ENCODE assay signal across 8 mouse cellular contexts in the genomic region with DNA sequence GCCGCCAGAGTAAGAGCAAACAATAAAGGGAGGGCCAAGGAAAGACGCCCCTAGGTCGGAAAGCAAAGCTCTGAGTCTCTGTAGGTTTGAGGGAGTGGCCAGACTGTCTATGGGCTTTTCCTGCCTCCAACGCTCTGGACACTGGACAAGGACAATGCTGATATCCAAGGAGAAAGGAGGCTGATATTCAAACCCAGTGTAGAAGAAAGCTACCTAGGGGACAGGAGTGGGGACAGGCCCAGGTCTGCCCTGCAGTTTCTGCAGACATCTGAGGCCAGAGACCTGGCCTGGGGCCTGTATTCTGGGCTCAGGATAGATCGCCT. TPM values are rescaled to one million over a fixed set of nuclear protein-coding genes. Genes with fewer than 3 reads are reported as not detected.
DNase-seq lines count a peak whose midpoint lies in the region; ATAC-seq lines count a peak whose summit lies in the region.

No protein-coding gene starts in this region.

- H3K4me2 ChIP-seq in liver, embryonic 11.5 days = peak overlapping the region; percentile 56
- H3K4me2 ChIP-seq in forebrain, embryonic 13.5 days = peak overlapping the region; percentile 45
- H3K4me2 ChIP-seq in limb, embryonic 13.5 days (replicated peaks) = peak overlapping the region; percentile 56
- peak overlapping the region; percentile 42 for H3K4me2 ChIP-seq in neural tube, embryonic 13.5 days

- no peak overlapping the region for H3K9ac ChIP-seq in liver, embryonic 11.5 days (ENCODE audit: low read depth, low read length)
- no peak overlapping the region for H3K9ac ChIP-seq in forebrain, embryonic 13.5 days
- H3K9ac ChIP-seq in limb, embryonic 13.5 days = peak overlapping the region; percentile 55
- peak overlapping the region; percentile 64 for H3K9ac ChIP-seq in neural tube, embryonic 13.5 days

- WGBS in liver, embryonic 11.5 days = 11% methylated on average over 5 of the region's 5 CpGs
- WGBS in forebrain, embryonic 13.5 days = 5% methylated on average over 5 of the region's 5 CpGs
- WGBS in limb, embryonic 13.5 days = 9% methylated on average over 5 of the region's 5 CpGs
- 7% methylated on average over 5 of the region's 5 CpGs for WGBS in neural tube, embryonic 13.5 days

- H3K4me1 ChIP-seq in liver, embryonic 11.5 days (replicated peaks; ENCODE audit: control insufficient read depth, insufficient read depth, low read length) = 0 out of 2 replicates have a peak, but pooled peaks cover 2% of the 10 kb centered on the region
- no peaks in the 10 kb centered on the region; the same call in 1 of the 2 replicates for H3K4me1 ChIP-seq in forebrain, embryonic 13.5 days
- H3K4me1 ChIP-seq in limb, embryonic 13.5 days = peaks cover 5% of the 10 kb centered on the region; the same call in 1 of the 2 replicates
- H3K4me1 ChIP-seq in neural tube, embryonic 13.5 days (replicated peaks) = peaks cover 15% of the 10 kb centered on the region

- no peak for DNase-seq in liver, embryonic 11.5 days (ENCODE audit: low spot score)
- DNase-seq in liver = no peak
- DNase-seq in thymus, postnatal 14 days = no peak
- no peak for DNase-seq in retina, postnatal 1 day
- DNase-seq in testis, postnatal 14 days (ENCODE audit: low spot score) = no peak

- ATAC-seq in liver, embryonic 11.5 days (replicated peaks; ENCODE audit: low FRiP score) = no peak; the same call in 1 of the 2 replicates
- no peak; the same call in 1 of the 2 replicates for ATAC-seq in forebrain, embryonic 13.5 days
- ATAC-seq in limb, embryonic 13.5 days (ENCODE audit: low FRiP score, low read depth) = no peak
- no peak for ATAC-seq in neural tube, embryonic 13.5 days (ENCODE audit: low read depth)

- peak overlapping the region; percentile 13; the same call in 1 of the 2 replicates for H3K4me3 ChIP-seq in liver, embryonic 11.5 days (ENCODE audit: low read depth, low read length)
- no peak overlapping the region for H3K4me3 ChIP-seq in forebrain, embryonic 13.5 days
- peak overlapping the region; percentile 28 for H3K4me3 ChIP-seq in limb, embryonic 13.5 days
- peak overlapping the region; percentile 14; the same call in 1 of the 2 replicates for H3K4me3 ChIP-seq in neural tube, embryonic 13.5 days

- peaks cover 18% of the 10 kb centered on the region for H3K36me3 ChIP-seq in liver, embryonic 11.5 days (ENCODE audit: control insufficient read depth, insufficient read depth, low read length)
- peaks cover 25% of the 10 kb centered on the region for H3K36me3 ChIP-seq in forebrain, embryonic 13.5 days (ENCODE audit: poor library complexity, severe bottlenecking)
- H3K36me3 ChIP-seq in limb, embryonic 13.5 days = peaks cover 25% of the 10 kb centered on the region
- peaks cover 24% of the 10 kb centered on the region for H3K36me3 ChIP-seq in neural tube, embryonic 13.5 days

- H3K27me3 ChIP-seq in liver, embryonic 11.5 days (replicated peaks; ENCODE audit: control insufficient read depth, insufficient read depth, low read length) = no peaks in the 10 kb centered on the region
- no peaks in the 10 kb centered on the region for H3K27me3 ChIP-seq in forebrain, embryonic 13.5 days
- H3K27me3 ChIP-seq in limb, embryonic 13.5 days = no peaks in the 10 kb centered on the region
- H3K27me3 ChIP-seq in neural tube, embryonic 13.5 days = no peaks in the 10 kb centered on the region

- H3K9me3 ChIP-seq in liver, embryonic 11.5 days (ENCODE audit: control insufficient read depth, low read length) = no peaks in the 10 kb centered on the region
- no peaks in the 10 kb centered on the region for H3K9me3 ChIP-seq in forebrain, embryonic 13.5 days (replicated peaks)
- no peaks in the 10 kb centered on the region for H3K9me3 ChIP-seq in limb, embryonic 13.5 days
- no peaks in the 10 kb centered on the region for H3K9me3 ChIP-seq in neural tube, embryonic 13.5 days

- H3K27ac ChIP-seq in liver, embryonic 11.5 days (ENCODE audit: low read depth, low read length) = no peak overlapping the region
- no peak overlapping the region for H3K27ac ChIP-seq in forebrain, embryonic 13.5 days
- no peak overlapping the region for H3K27ac ChIP-seq in limb, embryonic 13.5 days
- peak overlapping the region; percentile 93 for H3K27ac ChIP-seq in neural tube, embryonic 13.5 days (replicated peaks)

RNA-seq across cellular contexts. Expression of a gene that starts 11.9 kb away (rescaled TPM):
- polyA plus RNA-seq in liver, embryonic 11.5 days (2014; fragmentation: Nextera tagmentation; extraction: Ambion mirVana) = 0.04 and 0.16 TPM in 2 replicates
- 45.8 and 52.8 TPM in 2 replicates for polyA plus RNA-seq in forebrain, embryonic 13.5 days (2015; fragmentation: Nextera tagmentation; extraction: Ambion mirVana)
- polyA plus RNA-seq in limb, embryonic 13.5 days (2015; fragmentation: Nextera tagmentation; extraction: Ambion mirVana) = 0.19 and 0.38 TPM in 2 replicates
- 77.2 and 85.9 TPM in 2 replicates for polyA plus RNA-seq in neural tube, embryonic 13.5 days (2015; fragmentation: Nextera tagmentation; extraction: Ambion mirVana)

RNA-seq across cellular contexts. Expression of a gene that starts 16.5 kb away (rescaled TPM):
- polyA plus RNA-seq in liver, embryonic 11.5 days (2014; fragmentation: Nextera tagmentation; extraction: Ambion mirVana) = 625 and 635 TPM in 2 replicates
- polyA plus RNA-seq in forebrain, embryonic 13.5 days (2015; fragmentation: Nextera tagmentation; extraction: Ambion mirVana) = 558 and 564 TPM in 2 replicates
- 449 and 457 TPM in 2 replicates for polyA plus RNA-seq in limb, embryonic 13.5 days (2015; fragmentation: Nextera tagmentation; extraction: Ambion mirVana)
- polyA plus RNA-seq in neural tube, embryonic 13.5 days (2015; fragmentation: Nextera tagmentation; extraction: Ambion mirVana) = 607 and 633 TPM in 2 replicates

RNA-seq across cellular contexts. Expression of a gene that starts 16.6 kb away (rescaled TPM):
- polyA plus RNA-seq in liver, embryonic 11.5 days (2014; fragmentation: Nextera tagmentation; extraction: Ambion mirVana) = 0.29 TPM in 1 of 2 replicates, not detected in the other
- polyA plus RNA-seq in forebrain, embryonic 13.5 days (2015; fragmentation: Nextera tagmentation; extraction: Ambion mirVana) = 0.26 and 0.41 TPM in 2 replicates
- 0.37 TPM in 1 of 2 replicates, not detected in the other for polyA plus RNA-seq in limb, embryonic 13.5 days (2015; fragmentation: Nextera tagmentation; extraction: Ambion mirVana)
- 0.68 TPM in 1 of 2 replicates, not detected in the other for polyA plus RNA-seq in neural tube, embryonic 13.5 days (2015; fragmentation: Nextera tagmentation; extraction: Ambion mirVana)

RNA-seq across cellular contexts. Expression of a gene that starts 50.6 kb away (rescaled TPM):
- 23.2 and 23.7 TPM in 2 replicates for polyA plus RNA-seq in liver, embryonic 11.5 days (2014; fragmentation: Nextera tagmentation; extraction: Ambion mirVana)
- 67.0 and 69.7 TPM in 2 replicates for polyA plus RNA-seq in forebrain, embryonic 13.5 days (2015; fragmentation: Nextera tagmentation; extraction: Ambion mirVana)
- polyA plus RNA-seq in limb, embryonic 13.5 days (2015; fragmentation: Nextera tagmentation; extraction: Ambion mirVana) = 49.3 and 49.4 TPM in 2 replicates
- 80.3 and 84.5 TPM in 2 replicates for polyA plus RNA-seq in neural tube, embryonic 13.5 days (2015; fragmentation: Nextera tagmentation; extraction: Ambion mirVana)

Comparison
In these comparisons a context has a peak if more than half of its experiments do, and no peak if none do; other contexts are left out.
1. H3K9ac ChIP-seq: peak in limb, embryonic 13.5 days (single experiment) and neural tube, embryonic 13.5 days (single experiment); none in liver, embryonic 11.5 days (single experiment) and forebrain, embryonic 13.5 days (single experiment).
2. RNA of a gene that starts 11.9 kb away (polyA plus RNA-seq): 77.2 to 85.9 TPM in neural tube, embryonic 13.5 days and 45.8 to 52.8 TPM in forebrain, embryonic 13.5 days; 0.19 to 0.38 TPM in limb, embryonic 13.5 days and 0.04 to 0.16 TPM in liver, embryonic 11.5 days; every median in the first group is over 10 times any median in the second.
3. Peak in every context shown above with its lines, with median percentiles within 50 percentile points of each other: H3K4me2 ChIP-seq.